Mouse (Mus musculus) macrophage (primary cell): ENCODE results near the gene Rhot2. TPM values are rescaled to one million over a fixed set of nuclear protein-coding genes. Genes with fewer than 3 reads are reported as not detected.
A peak's percentile ranks its signal among the peaks of the same experiment; 100 is the strongest.

Experiments used
- H3K27ac ChIP-seq: fragments of 350-480 bp; formaldehyde crosslinking; 2 replicates; pipeline ENCODE4 v1.9.0; 2021
- H3K36me3 ChIP-seq: fragments of 350-480 bp; formaldehyde crosslinking; 2 replicates; pipeline ENCODE4 v1.9.0; 2021; ENCODE audit errors: inconsistent target
- H3K4me3 ChIP-seq: fragments of 350-480 bp; formaldehyde crosslinking; 2 replicates; pipeline ENCODE4 v1.9.0; 2021; ENCODE audit errors: inconsistent target
- H3K79me2 ChIP-seq: fragments of 350-480 bp; formaldehyde crosslinking; 2 replicates; pipeline ENCODE4 v1.9.0; 2021; ENCODE audit errors: inconsistent target
- WGBS: methylation state at CpG from one replicate; pipeline ENCODE4 v1.1.7; 2026; ENCODE audit warnings: inconsistent platforms; ENCODE audit not compliant: missing documents; 5-methylcytosine and 5-hydroxymethylcytosine counted together
- polyA plus RNA-seq: library from polyadenylated mRNA; stranded (reverse); fragments of 250-400 nt; gene quantifications from 3 replicates; pipeline ENCODE4 v1.2.4, GENCODE M21; 2018; ENCODE audit warnings: inconsistent platforms

The Rhot2 gene
- polyA plus RNA-seq, 1 experiment from 2014 or later: 20.6 TPM

- WGBS: 97% methylated on average over 6 of the region's 6 CpGs
- peaks cover 19% of the 10 kb centered on the region for H3K79me2 ChIP-seq
- no peak overlapping the region for H3K4me3 ChIP-seq
- H3K36me3 ChIP-seq: peaks cover 49% of the 10 kb centered on the region
- H3K27ac ChIP-seq: no peak overlapping the region
These were observed 4.1 kb downstream of the Rhot2 start for GRCm38 (mm10) chr17:25840519-25840918.

- Histone ChIP-seq H3K27ac (no peak overlapping the region), H3K79me2 (peaks cover 28% of the 10 kb centered on the region), H3K4me3 (no peak overlapping the region), H3K36me3 (peaks cover 49% of the 10 kb centered on the region)
- whole genome bisulfite sequencing: 93% methylated on average over 13 of the region's 14 CpGs
These were observed 5.0 kb downstream of the Rhot2 start for GRCm38 (mm10) chr17:25839455-25840235.

GRCm38 (mm10) chr17:25838904-25839303 is 5.7 kb downstream of the Rhot2 start:
- peaks cover 49% of the 10 kb centered on the region for H3K36me3 ChIP-seq
- no peak overlapping the region for H3K4me3 ChIP-seq
- 86% methylated on average over 4 of the region's 4 CpGs for WGBS
- H3K79me2 ChIP-seq: peaks cover 34% of the 10 kb centered on the region
- H3K27ac ChIP-seq: no peak overlapping the region

GRCm38 (mm10) chr17:25837533-25837932 is 7.1 kb downstream of the Rhot2 start:
- Histone ChIP-seq H3K4me3 (no peak overlapping the region), H3K79me2 (peaks cover 30% of the 10 kb centered on the region), H3K27ac (no peak overlapping the region), H3K36me3 (peaks cover 48% of the 10 kb centered on the region)
- WGBS: 95% methylated on average over 3 of the region's 3 CpGs

GRCm38 (mm10) chr17:25837076-25837410 is 7.6 kb downstream of the Rhot2 start, which contains the start of gene Rhbdl1:
Rhbdl1 (minus strand) TSS chr17:25837295.
- WGBS: 25% methylated on average over 25 of the region's 29 CpGs
- no peak within 1 kb of the TSS for H3K27ac ChIP-seq
- H3K36me3 ChIP-seq: peaks cover 44% of the 10 kb centered on the region
- H3K4me3 ChIP-seq: no peak within 1 kb of the TSS
- peaks cover 33% of the 10 kb centered on the region for H3K79me2 ChIP-seq

- Histone ChIP-seq H3K27ac (no peak overlapping the region), H3K79me2 (peaks cover 38% of the 10 kb centered on the region), H3K4me3 (no peak overlapping the region), H3K36me3 (peaks cover 38% of the 10 kb centered on the region)
- WGBS: 40% methylated on average over 23 of the region's 23 CpGs
These were observed 8.1 kb downstream of the Rhot2 start for GRCm38 (mm10) chr17:25836397-25837075.

GRCm38 (mm10) chr17:25835816-25836215 is 8.8 kb downstream of the Rhot2 start:
- Histone ChIP-seq H3K36me3 (peaks cover 33% of the 10 kb centered on the region), H3K27ac (no peak overlapping the region), H3K79me2 (peaks cover 46% of the 10 kb centered on the region), H3K4me3 (no peak overlapping the region)
- 91% methylated on average over 14 of the region's 16 CpGs for WGBS

GRCm38 (mm10) chr17:25835301-25835700 is 9.3 kb downstream of the Rhot2 start:
- Histone ChIP-seq H3K36me3 (peaks cover 32% of the 10 kb centered on the region), H3K4me3 (no peak overlapping the region), H3K79me2 (peaks cover 51% of the 10 kb centered on the region), H3K27ac (no peak overlapping the region)
- WGBS: 76% methylated on average over 2 of the region's 7 CpGs

GRCm38 (mm10) chr17:25834595-25835222 is 9.9 kb downstream of the Rhot2 start:
- Histone ChIP-seq H3K36me3 (peaks cover 26% of the 10 kb centered on the region), H3K27ac (peak overlapping the region; percentile 92; the same call in 1 of the 2 replicates), H3K79me2 (peaks cover 57% of the 10 kb centered on the region), H3K4me3 (peak overlapping the region; percentile 67; the same call in 1 of the 2 replicates)
- WGBS: 94% methylated on average over 12 of the region's 12 CpGs

- 60% methylated on average over 6 of the region's 6 CpGs for WGBS
- Histone ChIP-seq H3K79me2 (peaks cover 63% of the 10 kb centered on the region), H3K4me3 (peak overlapping the region; percentile 67), H3K36me3 (peaks cover 20% of the 10 kb centered on the region; the same call in 1 of the 2 replicates), H3K27ac (peak overlapping the region; percentile 92)
These were observed 10.6 kb downstream of the Rhot2 start for GRCm38 (mm10) chr17:25833961-25834594.

GRCm38 (mm10) chr17:25833291-25833663 is 11.4 kb downstream of the Rhot2 start, which contains the start of gene Stub1:
Stub1 (minus strand) TSS chr17:25833404.
- H3K27ac ChIP-seq: peak within 1 kb of the TSS; percentile 92
- H3K4me3 ChIP-seq: peak within 1 kb of the TSS; percentile 77
- H3K79me2 ChIP-seq: peaks cover 65% of the 10 kb centered on the region
- H3K36me3 ChIP-seq: peaks cover 14% of the 10 kb centered on the region; the same call in 1 of the 2 replicates
- 2% methylated on average over 23 of the region's 24 CpGs for WGBS

- H3K27ac ChIP-seq: peak overlapping the region; percentile 92
- WGBS: under 1% methylated on average over 68 of the region's 77 CpGs
- H3K79me2 ChIP-seq: peaks cover 65% of the 10 kb centered on the region
- peak overlapping the region; percentile 77 for H3K4me3 ChIP-seq
- peaks cover 8% of the 10 kb centered on the region; the same call in 1 of the 2 replicates for H3K36me3 ChIP-seq
These were observed 12.0 kb downstream of the Rhot2 start for GRCm38 (mm10) chr17:25832436-25833290.

- 49% methylated on average over 21 of the region's 21 CpGs for WGBS
- Histone ChIP-seq H3K36me3 (peaks cover 15% of the 10 kb centered on the region; the same call in 1 of the 2 replicates), H3K27ac (peak overlapping the region; percentile 69), H3K4me3 (peak overlapping the region; percentile 77), H3K79me2 (peaks cover 65% of the 10 kb centered on the region)
These were observed 13.0 kb downstream of the Rhot2 start for GRCm38 (mm10) chr17:25831451-25832281.
